Mouse (Mus musculus): ENCODE data around the gene Hpd. TPM values are rescaled to one million over a fixed set of nuclear protein-coding genes. Genes with fewer than 3 reads are reported as not detected.

The Hpd gene
- polyA plus RNA-seq, 1 experiment from 2014 or later = not detected

- H3K36me3 ChIP-seq = peaks cover 24% of the 10 kb centered on the region
- under 1% methylated on average over 13 of the region's 13 CpGs for WGBS
- peaks cover 68% of the 10 kb centered on the region for H3K4me1 ChIP-seq (replicated peaks)
- H3K27ac ChIP-seq = peak overlapping the region; percentile 100
- no peaks in the 10 kb centered on the region for H3K9me3 ChIP-seq
- H3K27me3 ChIP-seq = no peaks in the 10 kb centered on the region
- peak overlapping the region; percentile 100 for H3K4me2 ChIP-seq
- peak overlapping the region; percentile 76 for H3K4me3 ChIP-seq
- no peak; the same call in 1 of the 2 replicates for ATAC-seq (ENCODE audit: low FRiP score)
- peak overlapping the region; percentile 100 for H3K9ac ChIP-seq
Measured at GRCm38 (mm10) chr5:123136361-123137043, 46.0 kb downstream of the Hpd start.

GRCm38 (mm10) chr5:123135471-123136360, 46.8 kb downstream of the Hpd start:
- ATAC-seq (ENCODE audit: low FRiP score) = peak; percentile 27
- Histone ChIP-seq H3K4me1 (replicated peaks) (peaks cover 71% of the 10 kb centered on the region), H3K4me3 (peak overlapping the region; percentile 76), H3K9ac (peak overlapping the region; percentile 100), H3K4me2 (peak overlapping the region; percentile 100), H3K9me3 (no peaks in the 10 kb centered on the region), H3K27ac (peak overlapping the region; percentile 100), H3K36me3 (peaks cover 26% of the 10 kb centered on the region), H3K27me3 (no peaks in the 10 kb centered on the region)
- WGBS = 3% methylated on average over 30 of the region's 30 CpGs

- Histone ChIP-seq H3K9me3 (no peaks in the 10 kb centered on the region), H3K9ac (peak overlapping the region; percentile 100), H3K27ac (peak overlapping the region; percentile 100), H3K4me1 (replicated peaks) (peaks cover 71% of the 10 kb centered on the region), H3K4me3 (peak overlapping the region; percentile 76), H3K4me2 (peak overlapping the region; percentile 100), H3K36me3 (peaks cover 34% of the 10 kb centered on the region), H3K27me3 (no peaks in the 10 kb centered on the region)
- 22% methylated on average over 8 of the region's 8 CpGs for WGBS
- no peak for ATAC-seq (ENCODE audit: low FRiP score)
Measured at GRCm38 (mm10) chr5:123134875-123135382, 47.6 kb downstream of the Hpd start.

- Histone ChIP-seq H3K9me3 (no peaks in the 10 kb centered on the region), H3K27me3 (no peaks in the 10 kb centered on the region), H3K4me3 (peak overlapping the region; percentile 76), H3K9ac (peak overlapping the region; percentile 100), H3K27ac (peak overlapping the region; percentile 100), H3K4me1 (replicated peaks) (peaks cover 71% of the 10 kb centered on the region), H3K4me2 (peak overlapping the region; percentile 100), H3K36me3 (peaks cover 40% of the 10 kb centered on the region)
- 18% methylated on average over 13 of the region's 13 CpGs for WGBS
- no peak for ATAC-seq (ENCODE audit: low FRiP score)
Measured at GRCm38 (mm10) chr5:123134186-123134874, 48.2 kb downstream of the Hpd start.

- Histone ChIP-seq H3K36me3 (peaks cover 45% of the 10 kb centered on the region), H3K9me3 (no peaks in the 10 kb centered on the region), H3K27ac (peak overlapping the region; percentile 100), H3K4me1 (replicated peaks) (peaks cover 75% of the 10 kb centered on the region), H3K4me3 (peak overlapping the region; percentile 76), H3K9ac (peak overlapping the region; percentile 100), H3K4me2 (peak overlapping the region; percentile 100), H3K27me3 (no peaks in the 10 kb centered on the region)
- WGBS = 17% methylated on average over 6 of the region's 7 CpGs
- no peak for ATAC-seq (ENCODE audit: low FRiP score)
Measured at GRCm38 (mm10) chr5:123133784-123134143, 48.8 kb downstream of the Hpd start.

- no peak for ATAC-seq (ENCODE audit: low FRiP score)
- Histone ChIP-seq H3K9me3 (no peaks in the 10 kb centered on the region), H3K4me2 (peak overlapping the region; percentile 100), H3K27me3 (no peaks in the 10 kb centered on the region), H3K27ac (peak overlapping the region; percentile 100), H3K4me1 (replicated peaks) (peaks cover 76% of the 10 kb centered on the region), H3K36me3 (peaks cover 51% of the 10 kb centered on the region), H3K4me3 (peak overlapping the region; percentile 76), H3K9ac (peak overlapping the region; percentile 100; the same call in 1 of the 2 replicates)
- 19% methylated on average over 18 of the region's 18 CpGs for WGBS
Measured at GRCm38 (mm10) chr5:123133083-123133783, 49.3 kb downstream of the Hpd start.

- Histone ChIP-seq H3K4me1 (replicated peaks) (peaks cover 69% of the 10 kb centered on the region), H3K4me2 (peak within 1 kb of the TSS; percentile 100), H3K9ac (peak within 1 kb of the TSS; percentile 73), H3K4me3 (peak within 1 kb of the TSS; percentile 76), H3K27me3 (no peaks in the 10 kb centered on the region), H3K36me3 (peaks cover 57% of the 10 kb centered on the region), H3K9me3 (no peaks in the 10 kb centered on the region), H3K27ac (peak within 1 kb of the TSS; percentile 100)
- peak; percentile 50 for ATAC-seq (ENCODE audit: low FRiP score)
- 2% methylated on average over 43 of the region's 44 CpGs for WGBS
Measured at GRCm38 (mm10) chr5:123132308-123133071, 50.0 kb downstream of the Hpd start, which contains the start of gene Rhof. Gene Rhof, minus strand, starts transcription at chr5:123132692.

GRCm38 (mm10) chr5:123130814-123131148, 51.7 kb downstream of the Hpd start:
- Histone ChIP-seq H3K36me3 (peaks cover 72% of the 10 kb centered on the region), H3K4me1 (replicated peaks) (peaks cover 52% of the 10 kb centered on the region)

GRCm38 (mm10) chr5:123130030-123130813, 52.3 kb downstream of the Hpd start:
- no peaks in the 10 kb centered on the region for H3K9me3 ChIP-seq
- no peak for ATAC-seq (ENCODE audit: low FRiP score)
- WGBS = 87% methylated on average over 9 of the region's 9 CpGs
- peaks cover 76% of the 10 kb centered on the region for H3K36me3 ChIP-seq
- peak overlapping the region; percentile 35 for H3K9ac ChIP-seq
- H3K27me3 ChIP-seq = no peaks in the 10 kb centered on the region
- peaks cover 46% of the 10 kb centered on the region for H3K4me1 ChIP-seq (replicated peaks)
- H3K4me2 ChIP-seq = no peak overlapping the region
- no peak overlapping the region for H3K27ac ChIP-seq
- H3K4me3 ChIP-seq = no peak overlapping the region

More at GRCm38 (mm10) chr5:123130814-123131148, 51.7 kb downstream of the Hpd start:
- Histone ChIP-seq H3K27ac (no peak overlapping the region), H3K27me3 (no peaks in the 10 kb centered on the region), H3K9ac (no peak overlapping the region), H3K4me2 (no peak overlapping the region), H3K4me3 (no peak overlapping the region), H3K9me3 (no peaks in the 10 kb centered on the region)
- 88% methylated on average over 5 of the region's 5 CpGs for WGBS
- no peak for ATAC-seq (ENCODE audit: low FRiP score)

- 87% methylated on average over 10 of the region's 10 CpGs for WGBS
- H3K4me2 ChIP-seq = no peak overlapping the region
- H3K4me3 ChIP-seq = no peak overlapping the region
- no peaks in the 10 kb centered on the region for H3K27me3 ChIP-seq
- H3K4me1 ChIP-seq (replicated peaks) = peaks cover 37% of the 10 kb centered on the region
- H3K36me3 ChIP-seq = peaks cover 69% of the 10 kb centered on the region
- ATAC-seq (ENCODE audit: low FRiP score) = no peak
- H3K27ac ChIP-seq = no peak overlapping the region
- H3K9ac ChIP-seq = peak overlapping the region; percentile 39; the same call in 1 of the 2 replicates
- H3K9me3 ChIP-seq = no peaks in the 10 kb centered on the region
Measured at GRCm38 (mm10) chr5:123129170-123129757, 53.3 kb downstream of the Hpd start.

All from hindbrain, embryonic 13.5 days (tissue).